In genomic region chr4:124048348-124048831, GRCm38 (mm10) we compare ENCODE assay signal across 11 mouse cellular contexts.
DNase-seq lines count a peak whose midpoint lies in the region; ATAC-seq and TF ChIP-seq lines count a peak whose summit lies in the region.
"Had no signal": no experiment of that assay in that cellular context is flagged by ENCODE, and none has a peak within 500 bp of the region (broad histone marks: within the 10 kb centered on the region; RNA-seq: fewer than 3 reads in every experiment).

No protein-coding gene starts in this region.

- no peaks in the 10 kb centered on the region for H3K27me3 ChIP-seq in hindbrain, postnatal 0 days (ENCODE audit: insufficient read depth, low read length)

- H3K36me3 ChIP-seq in hindbrain, postnatal 0 days (ENCODE audit: insufficient read depth, low read length) = no peaks in the 10 kb centered on the region

- ATAC-seq in hindbrain, postnatal 0 days = peak; percentile 69; the same call in 1 of the 2 replicates

- no peak overlapping the region for H3K4me3 ChIP-seq in hindbrain, postnatal 0 days (ENCODE audit: low read length)
- H3K4me3 ChIP-seq: myocyte had no signal

- H3K9me3 ChIP-seq in hindbrain, postnatal 0 days (ENCODE audit: low read length) = no peaks in the 10 kb centered on the region

- no peaks in the 10 kb centered on the region for H3K4me1 ChIP-seq in hindbrain, postnatal 0 days (ENCODE audit: insufficient read depth, low read length)

- intact Hi-C loops in heart, postnatal 25 days (cut with DNase I) = no loop called here

- no peak overlapping the region for H3K9ac ChIP-seq in hindbrain, postnatal 0 days (replicated peaks; ENCODE audit: low read length)

- WGBS in hindbrain, postnatal 0 days = 25% methylated on average over 12 of the region's 12 CpGs

- H3K27ac ChIP-seq in hindbrain, postnatal 0 days = no peak overlapping the region

- peak; percentile 21 for DNase-seq in right cerebral cortex, postnatal 4 days
- DNase-seq in right cerebral cortex, adult 18-20 months = no peak
- DNase-seq in hindbrain, postnatal 0 days (ENCODE audit: low spot score) = peak; percentile 57
- peak; percentile 53 to 61 for DNase-seq in layer of hippocampus, postnatal 36 days
- DNase-seq in retina, embryonic 14.5 days (ENCODE audit: low spot score) = peak; percentile 42
- no peak for DNase-seq in cerebellum, adult 11 months
- DNase-seq in heart, postnatal 25 days (ENCODE audit: low spot score) = no peak
- no peak for DNase-seq in adrenal gland, postnatal 10 days
- DNase-seq: adrenal gland, adult 2 months; thymus, postnatal 14 days had no signal

- no peak overlapping the region for H3K4me2 ChIP-seq in hindbrain, postnatal 0 days (ENCODE audit: low read depth, low read length)

- no peak for TF ChIP-seq CTCF in hindbrain, postnatal 0 days (IDR thresholded peaks at IDR 0.05; ENCODE audit: low read depth)

Comparison
In these comparisons a context has a peak if more than half of its experiments do, and no peak if none do; other contexts are left out.
1. DNase-seq: peak in right cerebral cortex, postnatal 4 days (single experiment), hindbrain, postnatal 0 days (single experiment), layer of hippocampus, postnatal 36 days (2 of 2) and retina, embryonic 14.5 days (single experiment); none in right cerebral cortex, adult 18-20 months (single experiment), cerebellum, adult 11 months (single experiment), heart, postnatal 25 days (single experiment) and adrenal gland, postnatal 10 days (single experiment).